Mouse (Mus musculus): ENCODE results near the gene Riok1.

DNA sequence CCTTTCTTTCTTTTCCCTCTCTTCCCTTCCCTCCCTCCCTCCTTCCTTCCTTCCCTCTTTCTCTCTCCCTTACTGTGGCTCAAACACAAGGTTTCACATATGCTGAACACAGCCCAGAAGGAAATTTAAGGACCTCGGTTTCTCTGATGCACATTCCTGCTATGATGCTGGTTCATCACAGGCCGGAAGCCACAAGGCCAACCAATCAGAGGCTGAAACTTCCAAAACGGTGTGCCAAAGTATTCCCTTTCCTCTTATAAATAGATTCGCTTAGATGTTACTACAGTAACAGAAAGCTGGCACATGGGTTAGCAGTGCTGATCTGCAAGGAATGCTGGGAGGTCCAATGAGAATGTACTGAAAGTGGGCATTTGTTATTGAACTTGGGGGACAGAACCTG, 66.6 kb downstream of the Riok1 start:
- TF ChIP-seq CTCF (IDR thresholded peaks at IDR 0.05; ENCODE audit: low read depth), result no peak
- TF ChIP-seq EP300 (IDR thresholded peaks at IDR 0.05; ENCODE audit: low read depth), result no peak
